Mouse (Mus musculus) neural tube, embryonic 11.5 days (tissue): ENCODE data around the gene Asic1. TPM values are rescaled to one million over a fixed set of nuclear protein-coding genes. Genes with fewer than 3 reads are reported as not detected.

Experiments used
- ATAC-seq: fragments of 200-750 bp; cut with Nextera tagmentation; 2 replicates; pipeline ENCODE4 v1.8.0; 2017; ENCODE audit warnings: moderate number of reproducible peaks, mild to moderate bottlenecking, moderate TSS enrichment, moderate library complexity; ENCODE audit not compliant: insufficient read depth, low FRiP score, low TSS enrichment
- DNase-seq: peaks from one replicate; pipeline ENCODE4 v3.0.0-alpha.2; 2015; ENCODE audit warnings: low spot score
- H3K27ac ChIP-seq: fragments of 300-500 bp; sonication (generic); 2 replicates; pipeline ENCODE4 v1.5.1; 2014; ENCODE audit warnings: low read depth, mild to moderate bottlenecking, low read length
- H3K27me3 ChIP-seq: fragments of 300-500 bp; sonication (generic); 2 replicates; pipeline ENCODE4 v1.6.1; 2014; ENCODE audit warnings: mild to moderate bottlenecking, low read length, mixed read lengths; ENCODE audit not compliant: control insufficient read depth, insufficient read depth
- H3K36me3 ChIP-seq: fragments of 300-500 bp; sonication (generic); 2 replicates; pipeline ENCODE4 v1.6.1; 2014; ENCODE audit warnings: mild to moderate bottlenecking, low read length, moderate library complexity, mixed read lengths; ENCODE audit not compliant: control insufficient read depth, insufficient read depth
- H3K4me1 ChIP-seq: fragments of 300-500 bp; sonication (generic); 2 replicates; pipeline ENCODE4 v1.6.1; 2014; ENCODE audit warnings: low read length, mixed read lengths; ENCODE audit not compliant: control insufficient read depth, insufficient read depth
- H3K4me2 ChIP-seq: fragments of 300-500 bp; sonication (generic); 2 replicates; pipeline ENCODE4 v1.6.1; 2014; ENCODE audit warnings: low read depth, mild to moderate bottlenecking, moderate library complexity
- H3K4me3 ChIP-seq: fragments of 300-500 bp; sonication (generic); 2 replicates; pipeline ENCODE4 v1.5.1; 2014; ENCODE audit warnings: low read depth, low read length
- H3K9ac ChIP-seq: fragments of 300-500 bp; sonication (generic); 2 replicates; pipeline ENCODE4 v1.6.1; 2014; ENCODE audit warnings: mild to moderate bottlenecking, low read length
- H3K9me3 ChIP-seq: fragments of 300-500 bp; sonication (generic); 2 replicates; pipeline ENCODE4 v1.6.1; 2016; ENCODE audit warnings: low read length; ENCODE audit not compliant: control insufficient read depth
- WGBS: fragments of 180-500 bp; shearing (Covaris S2); extraction: QIAGEN DNeasy Blood & Tissue Kit; methylation state at CpG from one replicate; pipeline ENCODE4 v1.1.7; 2014; 5-methylcytosine and 5-hydroxymethylcytosine counted together
- polyA plus RNA-seq: library from polyadenylated mRNA; unstranded; fragments of >200 nt; fragmentation: Nextera tagmentation; extraction: Ambion mirVana; gene quantifications from 2 replicates; pipeline ENCODE4 v1.2.1, GENCODE M21; 2014

The Asic1 gene
- polyA plus RNA-seq, 1 experiment from 2014 or later = 15.1 TPM

- no peaks in the 10 kb centered on the region for H3K36me3 ChIP-seq
Observed at GRCm38 (mm10) chr15:99648326-99648725, 21.8 kb upstream of the Asic1 start.

GRCm38 (mm10) chr15:99649067-99649761 is 21.0 kb upstream of the Asic1 start:
- Histone ChIP-seq H3K4me2 (peak overlapping the region; percentile 71), H3K27ac (peak overlapping the region; percentile 72), H3K36me3 (no peaks in the 10 kb centered on the region), H3K9ac (peak overlapping the region; percentile 35; the same call in 1 of the 2 replicates), H3K4me1 (peaks cover 50% of the 10 kb centered on the region), H3K9me3 (no peaks in the 10 kb centered on the region), H3K4me3 (peak overlapping the region; percentile 17), H3K27me3 (peaks cover 2% of the 10 kb centered on the region; the same call in 1 of the 2 replicates)
- WGBS = 36% methylated on average over 6 of the region's 6 CpGs
- DNase-seq = no peak
- no peak for ATAC-seq

More at GRCm38 (mm10) chr15:99648326-99648725, 21.8 kb upstream of the Asic1 start:
- Histone ChIP-seq H3K4me1 (peaks cover 46% of the 10 kb centered on the region), H3K4me2 (no peak overlapping the region; the same call in 1 of the 2 replicates), H3K27me3 (peaks cover 2% of the 10 kb centered on the region; the same call in 1 of the 2 replicates), H3K4me3 (no peak overlapping the region), H3K9me3 (no peaks in the 10 kb centered on the region), H3K9ac (no peak overlapping the region), H3K27ac (peak overlapping the region; percentile 72)
- 29% methylated on average over 4 of the region's 4 CpGs for WGBS
- peak; percentile 54 for DNase-seq
- ATAC-seq = no peak; the same call in 1 of the 2 replicates

GRCm38 (mm10) chr15:99650304-99650703 is 19.9 kb upstream of the Asic1 start:
- H3K27ac ChIP-seq = 0 out of 2 replicates have a peak overlapping the region, but pooled peaks have one; percentile 14
- H3K4me1 ChIP-seq = peaks cover 47% of the 10 kb centered on the region
- 57% methylated on average over 2 of the region's 2 CpGs for WGBS
- peak overlapping the region; percentile 79 for H3K4me3 ChIP-seq
- DNase-seq (no peak), ATAC-seq (no peak)
- H3K36me3 ChIP-seq = no peaks in the 10 kb centered on the region
- H3K4me2 ChIP-seq = peak overlapping the region; percentile 71
- H3K27me3 ChIP-seq = peaks cover 13% of the 10 kb centered on the region
- H3K9ac ChIP-seq = peak overlapping the region; percentile 83
- no peaks in the 10 kb centered on the region for H3K9me3 ChIP-seq

GRCm38 (mm10) chr15:99651163-99651872 is 18.9 kb upstream of the Asic1 start, which contains the start of gene Racgap1:
TSS of gene Racgap1 (minus strand) at chr15:99651656.
- under 1% methylated on average over 58 of the region's 68 CpGs for WGBS
- Histone ChIP-seq H3K4me1 (peaks cover 47% of the 10 kb centered on the region), H3K9ac (peak within 1 kb of the TSS; percentile 83), H3K4me2 (peak within 1 kb of the TSS; percentile 71), H3K36me3 (no peaks in the 10 kb centered on the region), H3K27ac (0 out of 2 replicates have a peak within 1 kb of the TSS, but pooled peaks have one; percentile 24), H3K4me3 (peak within 1 kb of the TSS; percentile 79), H3K27me3 (peaks cover 13% of the 10 kb centered on the region), H3K9me3 (no peaks in the 10 kb centered on the region)
- DNase-seq (peak; percentile 96), ATAC-seq (peak; percentile 89)

- no peak overlapping the region for H3K27ac ChIP-seq
- 0 out of 2 replicates have a peak overlapping the region, but pooled peaks have one; percentile 24 for H3K9ac ChIP-seq
- peaks cover 38% of the 10 kb centered on the region for H3K4me1 ChIP-seq
- no peaks in the 10 kb centered on the region for H3K36me3 ChIP-seq
- WGBS = 81% methylated on average over 10 of the region's 10 CpGs
- DNase-seq (no peak), ATAC-seq (no peak)
- H3K4me3 ChIP-seq = peak overlapping the region; percentile 79; the same call in 1 of the 2 replicates
- peak overlapping the region; percentile 71 for H3K4me2 ChIP-seq
- peaks cover 13% of the 10 kb centered on the region for H3K27me3 ChIP-seq
- no peaks in the 10 kb centered on the region for H3K9me3 ChIP-seq
Observed at GRCm38 (mm10) chr15:99651984-99652872, 17.9 kb upstream of the Asic1 start.

- Histone ChIP-seq H3K9me3 (no peaks in the 10 kb centered on the region), H3K4me3 (no peak overlapping the region), H3K4me1 (peaks cover 30% of the 10 kb centered on the region), H3K27me3 (peaks cover 13% of the 10 kb centered on the region), H3K4me2 (peak overlapping the region; percentile 27), H3K9ac (no peak overlapping the region), H3K36me3 (no peaks in the 10 kb centered on the region), H3K27ac (no peak overlapping the region)
- DNase-seq = no peak
- ATAC-seq = no peak
- WGBS = 6% methylated on average over 8 of the region's 8 CpGs
Observed at GRCm38 (mm10) chr15:99653291-99653690, 16.9 kb upstream of the Asic1 start.

- Histone ChIP-seq H3K4me2 (peak overlapping the region; percentile 27), H3K36me3 (no peaks in the 10 kb centered on the region), H3K9ac (peak overlapping the region; percentile 33; the same call in 1 of the 2 replicates), H3K4me1 (peaks cover 26% of the 10 kb centered on the region), H3K27ac (no peak overlapping the region), H3K27me3 (peaks cover 13% of the 10 kb centered on the region), H3K9me3 (no peaks in the 10 kb centered on the region), H3K4me3 (no peak overlapping the region)
- 4% methylated on average over 21 of the region's 21 CpGs for WGBS
- ATAC-seq (no peak), DNase-seq (no peak)
Observed at GRCm38 (mm10) chr15:99653876-99654275, 16.3 kb upstream of the Asic1 start.

GRCm38 (mm10) chr15:99655956-99656355 is 14.2 kb upstream of the Asic1 start:
- Histone ChIP-seq H3K36me3 (no peaks in the 10 kb centered on the region), H3K4me3 (no peak overlapping the region), H3K27ac (no peak overlapping the region), H3K9ac (no peak overlapping the region), H3K4me2 (no peak overlapping the region), H3K4me1 (peaks cover 7% of the 10 kb centered on the region; the same call in 1 of the 2 replicates), H3K27me3 (peaks cover 13% of the 10 kb centered on the region), H3K9me3 (no peaks in the 10 kb centered on the region)
- no peak for DNase-seq
- WGBS = 58% methylated on average over 9 of the region's 9 CpGs
- ATAC-seq = no peak
